Mouse (Mus musculus) T-helper 2 cell (primary cell): ENCODE data around the gene Gm38392.

Source experiments
- in situ Hi-C: fragments of 300-600 bp; cut with MboI, MseI; formaldehyde crosslinking; loops from one replicate; pipeline ENCODE4 v1.15.1; 2025; ENCODE audit warnings: high pct_unique_total_duplicates

Gm38392 gene

GRCm38 (mm10) chr3:88235616-88236015 is 51.4 kb downstream of the Gm38392 start:
- in situ Hi-C loops: no loop called here

GRCm38 (mm10) chr3:88235216-88235615 is 51.8 kb downstream of the Gm38392 start:
- in situ Hi-C loops: no loop called here

- in situ Hi-C loops: loop anchor here (5.0 kb wide), 1 partner anchor 147 kb away; no protein-coding TSS in a partner anchor
Observed at GRCm38 (mm10) chr3:88234041-88234440, 53.0 kb downstream of the Gm38392 start.

- in situ Hi-C loops: loop anchor here (5.0 kb wide), 1 partner anchor 146 kb away; no protein-coding TSS in a partner anchor
Observed at GRCm38 (mm10) chr3:88232851-88233649, 54.0 kb downstream of the Gm38392 start.

- in situ Hi-C loops: loop anchor here (5.0 kb wide), 1 partner anchor 145 kb away; no protein-coding TSS in a partner anchor
Observed at GRCm38 (mm10) chr3:88232301-88232702, 54.7 kb downstream of the Gm38392 start.

- in situ Hi-C loops: loop anchor here (5.0 kb wide), 1 partner anchor 144 kb away; no protein-coding TSS in a partner anchor
Observed at GRCm38 (mm10) chr3:88231061-88231641, 55.9 kb downstream of the Gm38392 start.

- in situ Hi-C loops: loop anchor here (5.0 kb wide), 1 partner anchor 143 kb away; no protein-coding TSS in a partner anchor
Observed at GRCm38 (mm10) chr3:88230262-88231047, 56.6 kb downstream of the Gm38392 start.

- in situ Hi-C loops: loop anchor here (5.0 kb wide), 1 partner anchor 37 kb away; no protein-coding TSS in a partner anchor
Observed at GRCm38 (mm10) chr3:88229526-88229925, 57.5 kb downstream of the Gm38392 start.

- in situ Hi-C loops: loop anchor here (5.0 kb wide), 1 partner anchor 37 kb away; no protein-coding TSS in a partner anchor
Observed at GRCm38 (mm10) chr3:88228906-88229305, 58.1 kb downstream of the Gm38392 start.

GRCm38 (mm10) chr3:88227976-88228375 is 59.0 kb downstream of the Gm38392 start:
- in situ Hi-C loops: loop anchor here (5.0 kb wide), 1 partner anchor 36 kb away; no protein-coding TSS in a partner anchor

- in situ Hi-C loops: loop anchor here (5.0 kb wide), 1 partner anchor 35 kb away; no protein-coding TSS in a partner anchor
Observed at GRCm38 (mm10) chr3:88227260-88227659, 59.8 kb downstream of the Gm38392 start.

GRCm38 (mm10) chr3:88226101-88226845 is 60.7 kb downstream of the Gm38392 start:
- in situ Hi-C loops: loop anchor here (5.0 kb wide), 1 partner anchor 34 kb away; no protein-coding TSS in a partner anchor

GRCm38 (mm10) chr3:88224929-88225328 is 62.1 kb downstream of the Gm38392 start:
- in situ Hi-C loops: loop anchor here (5.0 kb wide), 1 partner anchor 33 kb away; no protein-coding TSS in a partner anchor

- in situ Hi-C loops: no loop called here
Observed at GRCm38 (mm10) chr3:88222446-88222845, 64.6 kb downstream of the Gm38392 start.

- in situ Hi-C loops: no loop called here
Observed at GRCm38 (mm10) chr3:88221519-88222390, 65.3 kb downstream of the Gm38392 start.

GRCm38 (mm10) chr3:88220842-88221241 is 66.2 kb downstream of the Gm38392 start:
- in situ Hi-C loops: no loop called here

- in situ Hi-C loops: no loop called here
Observed at GRCm38 (mm10) chr3:88219940-88220339, 67.1 kb downstream of the Gm38392 start.

- in situ Hi-C loops: no loop called here
Observed at GRCm38 (mm10) chr3:88217679-88218078, 69.3 kb downstream of the Gm38392 start.

GRCm38 (mm10) chr3:88216534-88217326 is 70.3 kb downstream of the Gm38392 start:
- in situ Hi-C loops: no loop called here
